Mouse (Mus musculus): ENCODE data around the gene Rgs6. TPM values are rescaled to one million over a fixed set of nuclear protein-coding genes. Genes with fewer than 3 reads are reported as not detected.

Rgs6 gene
- polyA plus RNA-seq, 1 experiment = 2.9 TPM

DNA sequence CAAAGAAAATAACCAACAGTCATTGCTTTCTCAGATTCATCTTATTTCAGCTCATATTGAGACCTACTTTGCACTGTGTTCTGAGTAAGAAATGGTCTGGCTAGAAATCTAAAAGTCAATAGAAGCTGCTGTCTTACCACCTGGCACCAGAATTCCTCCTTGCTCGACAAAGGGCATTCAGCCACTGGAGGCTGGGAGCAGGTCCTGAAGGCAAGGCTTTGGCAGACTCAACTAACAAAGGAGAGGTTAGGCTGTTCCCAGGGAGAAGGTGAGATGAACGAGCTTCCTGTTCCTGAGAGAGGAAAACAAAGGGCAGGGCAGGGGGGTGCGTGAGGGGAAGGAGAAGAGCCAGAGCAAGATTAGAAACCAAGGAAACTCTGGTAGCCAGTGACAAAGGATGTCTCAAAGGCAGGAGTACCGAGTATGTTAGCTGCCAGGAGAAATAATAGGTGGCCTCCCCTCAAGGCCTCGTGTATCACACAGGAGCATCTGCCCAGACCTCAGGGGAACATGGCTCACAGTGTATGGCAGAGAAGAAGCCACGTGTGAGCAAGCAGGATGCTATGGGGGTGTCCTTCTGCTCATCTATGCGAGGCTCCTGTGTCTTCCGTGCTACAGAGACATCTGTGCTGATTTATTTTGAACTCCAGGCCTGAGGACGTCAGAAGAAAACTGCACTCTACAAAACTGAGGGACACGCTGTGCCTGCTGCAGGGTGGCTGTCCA, 510.7 kb downstream of the Rgs6 start:
- Histone ChIP-seq H3K27me3 (replicated peaks; ENCODE audit: control insufficient read depth, insufficient read depth, low read length) (no peaks in the 10 kb centered on the region), H3K36me3 (ENCODE audit: control insufficient read depth, insufficient read depth, low read length) (no peaks in the 10 kb centered on the region), H3K4me3 (ENCODE audit: insufficient read depth, low read depth, low read length) (no peak overlapping the region), H3K27ac (ENCODE audit: insufficient read depth, low read depth, low read length) (no peak overlapping the region), H3K4me1 (ENCODE audit: control insufficient read depth, insufficient read depth, low read length) (no peaks in the 10 kb centered on the region)
- no peak for TF ChIP-seq POLR2A (IDR thresholded peaks at IDR 0.05; ENCODE audit: low read depth, low read length)
- TF ChIP-seq CTCF (conservative IDR thresholded peaks at IDR 0.05; ENCODE audit: insufficient read depth, insufficient read length, low read depth, low read length) = no peak
- no peak for DNase-seq
- WGBS = 64% methylated on average over 10 of the region's 10 CpGs

DNA sequence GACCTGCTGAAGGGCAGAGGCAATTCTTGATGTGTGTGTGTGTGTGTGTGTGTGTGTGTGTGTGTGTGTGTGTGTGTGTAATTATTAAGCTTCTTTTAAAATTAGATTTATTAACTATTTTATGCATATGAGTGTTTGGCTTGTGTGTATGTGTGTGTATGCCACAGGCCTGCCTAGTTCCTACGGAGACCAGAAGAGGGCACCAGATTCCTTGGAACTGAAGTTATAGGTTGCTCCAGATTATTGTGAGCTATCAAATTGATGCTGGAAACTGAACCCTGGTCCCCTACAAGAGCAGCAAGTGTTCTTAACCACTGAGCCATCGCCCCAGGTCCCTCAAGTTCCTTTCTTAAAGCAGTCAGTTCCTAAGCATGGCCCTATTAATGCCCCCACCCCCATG, 511.8 kb downstream of the Rgs6 start:
- 95% methylated on average over 2 of the region's 2 CpGs for whole genome bisulfite sequencing
- TF ChIP-seq POLR2A (IDR thresholded peaks at IDR 0.05; ENCODE audit: low read depth, low read length) (no peak), CTCF (conservative IDR thresholded peaks at IDR 0.05; ENCODE audit: insufficient read depth, insufficient read length, low read depth, low read length) (peak; percentile 26; the same call in 1 of the 2 replicates)
- DNase-seq = no peak

DNA sequence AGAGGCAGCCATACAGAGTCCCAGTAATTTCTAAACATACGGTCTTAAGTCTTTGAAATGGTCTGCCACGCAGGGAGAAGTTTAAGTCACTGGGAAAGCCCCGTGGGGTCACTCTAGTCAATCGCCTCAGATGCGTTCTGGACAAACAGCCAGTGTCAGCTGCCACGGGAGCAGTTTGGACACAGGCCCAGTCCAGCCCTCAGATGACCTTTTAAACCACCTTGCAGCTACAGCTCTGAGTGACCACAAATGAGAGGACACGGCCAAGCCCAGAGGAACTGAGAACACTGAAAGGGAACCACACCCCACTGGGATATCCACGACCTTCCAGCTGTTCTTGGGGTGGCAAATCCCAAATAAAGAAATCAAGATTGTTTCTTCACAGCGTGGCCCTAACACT, 512.3 kb downstream of the Rgs6 start:
- TF ChIP-seq POLR2A (IDR thresholded peaks at IDR 0.05; ENCODE audit: low read depth, low read length) = no peak
- TF ChIP-seq CTCF (conservative IDR thresholded peaks at IDR 0.05; ENCODE audit: insufficient read depth, insufficient read length, low read depth, low read length) = no peak
- Histone ChIP-seq H3K4me3 (ENCODE audit: insufficient read depth, low read depth, low read length) (no peak overlapping the region), H3K27ac (ENCODE audit: insufficient read depth, low read depth, low read length) (no peak overlapping the region), H3K27me3 (replicated peaks; ENCODE audit: control insufficient read depth, insufficient read depth, low read length) (no peaks in the 10 kb centered on the region), H3K36me3 (ENCODE audit: control insufficient read depth, insufficient read depth, low read length) (no peaks in the 10 kb centered on the region), H3K4me1 (ENCODE audit: control insufficient read depth, insufficient read depth, low read length) (no peaks in the 10 kb centered on the region)
- peak; percentile 82 for DNase-seq
- 38% methylated on average over 9 of the region's 9 CpGs for WGBS

More for the DNA sequence above, 511.8 kb downstream of the Rgs6 start:
- no peaks in the 10 kb centered on the region for H3K4me1 ChIP-seq (ENCODE audit: control insufficient read depth, insufficient read depth, low read length)
- H3K27me3 ChIP-seq (replicated peaks; ENCODE audit: control insufficient read depth, insufficient read depth, low read length) = no peaks in the 10 kb centered on the region
- no peaks in the 10 kb centered on the region for H3K36me3 ChIP-seq (ENCODE audit: control insufficient read depth, insufficient read depth, low read length)
- H3K27ac ChIP-seq (ENCODE audit: insufficient read depth, low read depth, low read length) = no peak overlapping the region
- no peak overlapping the region for H3K4me3 ChIP-seq (ENCODE audit: insufficient read depth, low read depth, low read length)

DNA sequence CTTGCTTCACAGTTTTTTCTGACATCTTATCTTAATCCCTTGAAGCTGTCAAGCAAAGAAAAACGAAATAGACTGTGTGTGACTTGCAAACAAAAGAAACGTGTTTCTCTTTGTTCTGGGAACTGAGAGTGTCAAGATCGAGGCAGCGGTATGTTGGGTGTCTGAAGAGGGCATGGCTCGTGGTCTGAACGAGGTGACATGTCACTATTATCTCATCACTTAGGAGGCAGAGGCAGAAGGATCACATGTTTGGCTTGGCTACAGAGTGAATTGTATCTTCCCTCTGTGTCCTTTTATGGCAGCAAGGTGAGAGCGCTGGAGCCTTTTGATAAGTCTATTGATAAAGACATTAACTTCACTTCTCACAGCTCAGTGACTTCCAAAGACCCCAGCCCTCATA, 512.8 kb downstream of the Rgs6 start:
- Histone ChIP-seq H3K4me3 (ENCODE audit: insufficient read depth, low read depth, low read length) (no peak overlapping the region), H3K4me1 (ENCODE audit: control insufficient read depth, insufficient read depth, low read length) (no peaks in the 10 kb centered on the region), H3K27ac (ENCODE audit: insufficient read depth, low read depth, low read length) (no peak overlapping the region), H3K27me3 (replicated peaks; ENCODE audit: control insufficient read depth, insufficient read depth, low read length) (no peaks in the 10 kb centered on the region), H3K36me3 (ENCODE audit: control insufficient read depth, insufficient read depth, low read length) (no peaks in the 10 kb centered on the region)
- no peak for DNase-seq
- WGBS = 73% methylated on average over 7 of the region's 7 CpGs
- no peak for TF ChIP-seq CTCF (conservative IDR thresholded peaks at IDR 0.05; ENCODE audit: insufficient read depth, insufficient read length, low read depth, low read length)
- no peak for TF ChIP-seq POLR2A (IDR thresholded peaks at IDR 0.05; ENCODE audit: low read depth, low read length)

DNA sequence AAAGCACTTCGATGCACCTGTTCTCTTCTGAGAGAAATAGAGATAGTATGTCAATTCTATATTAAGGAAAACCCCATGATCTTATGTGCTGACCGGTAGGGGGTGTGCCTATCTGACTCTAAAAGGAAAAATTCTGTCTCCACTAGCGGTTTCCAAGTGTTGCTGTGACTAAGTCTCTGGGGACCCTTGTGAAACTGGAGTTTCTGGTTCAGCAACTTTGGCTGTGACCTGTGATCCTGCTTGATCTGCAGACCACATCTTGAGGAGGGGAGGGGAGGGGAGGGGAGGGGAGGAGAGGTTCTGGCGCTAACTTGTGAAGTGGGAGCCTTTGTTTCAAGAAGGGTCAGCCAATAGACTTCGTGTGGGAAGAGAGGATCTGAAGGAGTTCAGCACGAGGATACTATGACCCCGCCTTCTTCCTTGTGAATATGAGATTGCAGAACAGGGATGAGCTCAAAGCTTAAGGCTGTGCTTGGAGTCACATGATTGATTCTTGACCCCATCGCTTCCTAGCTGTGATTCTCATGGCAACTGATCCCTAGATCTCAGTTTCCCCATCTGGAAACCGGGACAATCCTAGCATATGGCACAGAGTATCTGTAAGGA, 517.5 kb downstream of the Rgs6 start:
- Histone ChIP-seq H3K27me3 (replicated peaks; ENCODE audit: control insufficient read depth, insufficient read depth, low read length) (no peaks in the 10 kb centered on the region), H3K4me3 (ENCODE audit: insufficient read depth, low read depth, low read length) (no peak overlapping the region), H3K4me1 (ENCODE audit: control insufficient read depth, insufficient read depth, low read length) (no peaks in the 10 kb centered on the region), H3K27ac (ENCODE audit: insufficient read depth, low read depth, low read length) (no peak overlapping the region), H3K36me3 (ENCODE audit: control insufficient read depth, insufficient read depth, low read length) (no peaks in the 10 kb centered on the region)
- DNase-seq = peak; percentile 19
- 45% methylated on average over 9 of the region's 9 CpGs for WGBS
- no peak for TF ChIP-seq POLR2A (IDR thresholded peaks at IDR 0.05; ENCODE audit: low read depth, low read length)
- no peak for TF ChIP-seq CTCF (conservative IDR thresholded peaks at IDR 0.05; ENCODE audit: insufficient read depth, insufficient read length, low read depth, low read length)

DNA sequence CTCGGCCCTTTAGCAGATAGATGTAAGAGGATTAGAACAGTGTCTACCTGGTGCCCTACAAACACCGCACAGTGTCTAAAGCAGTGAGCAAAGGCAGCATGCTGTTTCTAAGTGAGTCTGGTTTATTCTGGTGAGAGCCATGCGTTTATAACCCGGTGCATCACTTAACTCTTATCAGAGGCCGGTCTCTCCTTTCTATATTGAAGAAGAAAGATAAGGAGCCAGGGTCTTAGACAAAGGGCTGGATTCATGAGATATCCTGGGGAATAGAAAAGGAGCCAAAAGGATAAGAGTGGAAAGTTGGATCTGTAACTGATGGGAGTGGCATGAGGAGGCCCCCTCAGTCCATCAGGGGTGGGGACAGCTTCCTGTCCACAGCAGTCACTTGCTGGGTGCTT, 518.0 kb downstream of the Rgs6 start:
- Histone ChIP-seq H3K27me3 (replicated peaks; ENCODE audit: control insufficient read depth, insufficient read depth, low read length) (no peaks in the 10 kb centered on the region), H3K4me3 (ENCODE audit: insufficient read depth, low read depth, low read length) (no peak overlapping the region), H3K36me3 (ENCODE audit: control insufficient read depth, insufficient read depth, low read length) (no peaks in the 10 kb centered on the region), H3K4me1 (ENCODE audit: control insufficient read depth, insufficient read depth, low read length) (no peaks in the 10 kb centered on the region), H3K27ac (ENCODE audit: insufficient read depth, low read depth, low read length) (no peak overlapping the region)
- no peak for TF ChIP-seq POLR2A (IDR thresholded peaks at IDR 0.05; ENCODE audit: low read depth, low read length)
- no peak for TF ChIP-seq CTCF (conservative IDR thresholded peaks at IDR 0.05; ENCODE audit: insufficient read depth, insufficient read length, low read depth, low read length)
- DNase-seq = no peak
- WGBS = 88% methylated on average over 5 of the region's 5 CpGs

DNA sequence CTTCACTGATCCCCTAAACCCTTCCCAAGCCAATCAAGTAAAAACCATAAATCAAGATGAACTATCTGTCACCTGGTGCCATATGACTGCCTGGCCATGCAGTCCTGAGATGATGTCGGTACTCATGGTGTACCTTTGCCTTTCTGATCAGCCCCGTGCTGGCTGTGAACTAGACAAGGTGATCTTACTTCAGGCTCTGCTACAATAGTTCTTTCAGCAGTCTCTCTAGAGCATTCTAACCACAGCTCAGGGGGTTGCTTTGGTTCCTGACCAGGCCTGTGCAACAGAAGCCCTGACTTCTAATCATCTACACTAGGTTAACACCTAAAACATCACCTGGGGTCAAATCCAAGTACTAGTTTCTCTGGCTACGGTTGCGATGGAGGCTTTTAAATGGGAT, 521.4 kb downstream of the Rgs6 start:
- no peak for TF ChIP-seq POLR2A (IDR thresholded peaks at IDR 0.05; ENCODE audit: low read depth, low read length)
- TF ChIP-seq CTCF (conservative IDR thresholded peaks at IDR 0.05; ENCODE audit: insufficient read depth, insufficient read length, low read depth, low read length) = no peak
- 85% methylated on average over 4 of the region's 4 CpGs for WGBS

More for the DNA sequence above, 521.4 kb downstream of the Rgs6 start:
- Histone ChIP-seq H3K27me3 (replicated peaks; ENCODE audit: control insufficient read depth, insufficient read depth, low read length) (no peaks in the 10 kb centered on the region), H3K4me1 (ENCODE audit: control insufficient read depth, insufficient read depth, low read length) (no peaks in the 10 kb centered on the region), H3K27ac (ENCODE audit: insufficient read depth, low read depth, low read length) (no peak overlapping the region), H3K4me3 (ENCODE audit: insufficient read depth, low read depth, low read length) (no peak overlapping the region), H3K36me3 (ENCODE audit: control insufficient read depth, insufficient read depth, low read length) (no peaks in the 10 kb centered on the region)
- DNase-seq = no peak

Measured in kidney, adult 2 months (tissue).